Mouse (Mus musculus) ES-E14 (cell line): ENCODE measurements around the gene Mbd5.

Experiments
- HCFC1 ChIP-seq: IDR thresholded peaks from 2 replicates; pipeline ENCODE4 v1.6.1; 2012; ENCODE audit warnings: low read length, inconsistent platforms, borderline replicate concordance; ENCODE audit not compliant: insufficient read depth
- ZNF384 ChIP-seq: IDR thresholded peaks from 2 replicates; pipeline ENCODE4 v1.6.1; 2012; ENCODE audit warnings: low read depth, low read length, inconsistent platforms

- TF ChIP-seq ZNF384 = no peak
- no peak for TF ChIP-seq HCFC1
Observed at GRCm38 (mm10) chr2:48949743-48950251, 489 bp downstream of the Mbd5 start.
